Mouse (Mus musculus) stomach, embryonic 16.5 days (tissue): ENCODE data around the gene Gm20219. TPM values are rescaled to one million over a fixed set of nuclear protein-coding genes. Genes with fewer than 3 reads are reported as not detected.
"Not testable (repeated sequence)": the region's sequence is repeated elsewhere in the genome, so short reads cannot be mapped to it uniquely, and the experiment has no call there.

ENCODE experiments used
- ATAC-seq: fragments of 200-750 bp; cut with Nextera tagmentation; 2 replicates; pipeline ENCODE4 v1.8.0; 2017; ENCODE audit warnings: moderate number of reproducible peaks, moderate TSS enrichment; ENCODE audit not compliant: insufficient read depth, low FRiP score
- H3K27ac ChIP-seq: fragments of 300-500 bp; sonication (generic); 2 replicates; pipeline ENCODE4 v1.5.1; 2014; ENCODE audit warnings: low read length
- H3K27me3 ChIP-seq: fragments of 300-500 bp; sonication (generic); 2 replicates; pipeline ENCODE4 v1.6.1; 2014; ENCODE audit warnings: low read length, control low read depth, mixed read lengths; ENCODE audit not compliant: control insufficient read depth, insufficient read depth
- H3K36me3 ChIP-seq: fragments of 300-500 bp; sonication (generic); 2 replicates; pipeline ENCODE4 v1.6.1; 2014; ENCODE audit warnings: low read length; ENCODE audit not compliant: control insufficient read depth, insufficient read depth
- H3K4me1 ChIP-seq: fragments of 300-500 bp; sonication (generic); 2 replicates; pipeline ENCODE4 v1.6.1; 2014; ENCODE audit warnings: low read length, control low read depth, mixed read lengths; ENCODE audit not compliant: control insufficient read depth, insufficient read depth
- H3K4me2 ChIP-seq: fragments of 300-500 bp; sonication (generic); 2 replicates; pipeline ENCODE4 v1.6.1; 2014; ENCODE audit warnings: low read depth, low read length, mixed read lengths
- H3K4me3 ChIP-seq: fragments of 300-500 bp; sonication (generic); replicated peaks from 2 replicates; pipeline ENCODE4 v1.5.1; 2014; ENCODE audit warnings: mild to moderate bottlenecking, low read length
- H3K9ac ChIP-seq: fragments of 300-500 bp; sonication (generic); 2 replicates; pipeline ENCODE4 v1.6.1; 2014; ENCODE audit warnings: low read length
- H3K9me3 ChIP-seq: fragments of 300-500 bp; sonication (generic); replicated peaks from 2 replicates; pipeline ENCODE4 v1.6.1; 2016; ENCODE audit warnings: low read length, control low read depth; ENCODE audit not compliant: control insufficient read depth
- WGBS: fragments of 180-500 bp; shearing (Covaris S2); extraction: QIAGEN DNeasy Blood & Tissue Kit; methylation state at CpG from one replicate; pipeline ENCODE4 v1.1.7; 2014; 5-methylcytosine and 5-hydroxymethylcytosine counted together
- polyA plus RNA-seq: library from polyadenylated mRNA; unstranded; fragments of >200 nt; fragmentation: Nextera tagmentation; extraction: Ambion mirVana; gene quantifications from 2 replicates; pipeline ENCODE4 v1.2.1, GENCODE M21; 2015

The Gm20219 gene
- polyA plus RNA-seq, 1 experiment from 2014 or later, result 17.5 TPM

GRCm38 (mm10) chr17:56502526-56502925, 51.7 kb downstream of the Gm20219 start:
- no peak overlapping the region for H3K9ac ChIP-seq
- H3K4me2 ChIP-seq, result no peak overlapping the region
- peaks cover 7% of the 10 kb centered on the region; the same call in 1 of the 2 replicates for H3K4me1 ChIP-seq
- H3K27me3 ChIP-seq, result no peaks in the 10 kb centered on the region
- no peak overlapping the region for H3K27ac ChIP-seq
- no peak overlapping the region for H3K4me3 ChIP-seq
- WGBS, result 23% methylated on average over 9 of the region's 9 CpGs
- ATAC-seq, result peak; percentile 56
- no peaks in the 10 kb centered on the region for H3K36me3 ChIP-seq
- H3K9me3 ChIP-seq, result peaks cover 4% of the 10 kb centered on the region; the same call in 1 of the 2 replicates

DNA sequence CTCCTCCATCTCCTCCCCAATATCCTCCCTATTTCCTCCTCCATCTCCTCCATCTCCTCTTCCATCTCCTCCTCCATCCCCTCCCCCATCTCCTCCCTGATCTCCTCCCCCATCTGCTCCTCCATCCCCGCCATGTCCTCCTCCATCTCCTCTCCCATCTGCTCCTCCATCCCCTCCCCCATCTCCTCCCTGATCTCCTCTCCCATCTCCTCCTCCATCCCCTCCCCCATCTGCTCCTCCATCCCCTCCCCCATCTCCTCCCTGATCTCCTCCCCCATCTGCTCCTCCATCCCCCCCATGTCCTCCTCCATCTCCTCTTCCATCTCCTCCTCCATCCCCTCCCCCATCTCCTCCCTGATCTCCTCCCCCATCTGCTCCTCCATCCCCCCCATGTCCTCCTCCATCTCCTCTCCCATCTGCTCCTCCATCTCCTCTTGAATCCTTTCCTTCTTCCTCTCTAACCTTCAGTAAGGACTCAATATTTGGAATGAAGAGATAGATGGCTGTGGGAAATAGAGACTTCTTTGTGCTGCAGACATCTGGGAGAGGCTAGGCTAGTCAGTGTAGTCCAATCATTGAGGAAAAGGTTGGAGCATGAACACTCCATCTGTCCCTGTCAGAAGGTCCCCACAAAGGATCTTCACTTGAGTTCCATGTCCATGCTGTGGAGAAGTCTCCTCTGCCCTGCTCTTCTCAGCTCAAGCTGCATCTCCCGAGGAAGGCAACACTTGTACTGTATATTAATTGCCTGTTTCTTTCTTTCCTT, 52.4 kb downstream of the Gm20219 start:
- not testable (repeated sequence) for H3K27ac ChIP-seq, H3K4me2 ChIP-seq, H3K4me3 ChIP-seq, H3K9me3 ChIP-seq, ATAC-seq, H3K4me1 ChIP-seq, H3K9ac ChIP-seq, H3K27me3 ChIP-seq, H3K36me3 ChIP-seq
- 49% methylated on average over 2 of the region's 2 CpGs for WGBS

Other genes starting within 250 kb of the Gm20219 start
- 23.5 and 24.2 TPM in 2 replicates for gene Kdm4b, start 228.3 kb downstream of the Gm20219 start, polyA plus RNA-seq
- 58.5 and 61.9 TPM in 2 replicates for gene Ptprs, start 77.9 kb downstream of the Gm20219 start, polyA plus RNA-seq
- not detected in 2 replicates for gene Znrf4, start 42.0 kb downstream of the Gm20219 start, polyA plus RNA-seq
- 55.0 and 59.9 TPM in 2 replicates for gene Safb2, start 30.2 kb upstream of the Gm20219 start, polyA plus RNA-seq
- 78.9 and 88.5 TPM in 2 replicates for gene Safb, start 30.4 kb upstream of the Gm20219 start, polyA plus RNA-seq
- gene 2410015M20Rik, start 55.4 kb upstream of the Gm20219 start, polyA plus RNA-seq, result 240 and 266 TPM in 2 replicates
- 1,502 and 1,716 TPM in 2 replicates for gene Rpl36, start 59.0 kb upstream of the Gm20219 start, polyA plus RNA-seq
- 40.7 and 42.9 TPM in 2 replicates for gene Lonp1, start 72.5 kb upstream of the Gm20219 start, polyA plus RNA-seq
- 0.17 and 0.65 TPM in 2 replicates for gene Catsperd, start 73.8 kb upstream of the Gm20219 start, polyA plus RNA-seq
- 75.6 and 79.7 TPM in 2 replicates for gene Ranbp3, start 118.9 kb upstream of the Gm20219 start, polyA plus RNA-seq
- 426 and 434 TPM in 2 replicates for gene Ndufa11, start 163.4 kb upstream of the Gm20219 start, polyA plus RNA-seq
- gene Vmac, start 163.6 kb upstream of the Gm20219 start, polyA plus RNA-seq, result 19.6 and 20.2 TPM in 2 replicates
- 4.5 and 6.2 TPM in 2 replicates for gene Nrtn, start 203.1 kb upstream of the Gm20219 start, polyA plus RNA-seq
- 40.5 and 41.9 TPM in 2 replicates for gene Dus3l, start 210.4 kb upstream of the Gm20219 start, polyA plus RNA-seq
- gene Prr22, start 215.9 kb upstream of the Gm20219 start, polyA plus RNA-seq, result 1.0 and 1.1 TPM in 2 replicates